Mouse (Mus musculus) neural tube, embryonic 14.5 days (tissue): ENCODE measurements around the gene Tyrobp. TPM values are rescaled to one million over a fixed set of nuclear protein-coding genes. Genes with fewer than 3 reads are reported as not detected.
A peak's percentile ranks its signal among the peaks of the same experiment; 100 is the strongest.

ENCODE experiments used
- ATAC-seq: fragments of 200-750 bp; cut with Nextera tagmentation; 2 replicates; pipeline ENCODE4 v1.8.0; 2017; ENCODE audit warnings: low read depth, mild to moderate bottlenecking, moderate TSS enrichment, moderate library complexity
- H3K27ac ChIP-seq: fragments of 300-500 bp; sonication (generic); 2 replicates; pipeline ENCODE4 v1.5.1; 2014; ENCODE audit warnings: low read depth, mild to moderate bottlenecking, control low read depth, low read length, moderate library complexity, mixed read lengths
- H3K27me3 ChIP-seq: fragments of 300-500 bp; sonication (generic); 2 replicates; pipeline ENCODE4 v1.6.1; 2014; ENCODE audit warnings: low read length; ENCODE audit not compliant: control insufficient read depth, insufficient read depth
- H3K36me3 ChIP-seq: fragments of 300-500 bp; sonication (generic); 2 replicates; pipeline ENCODE4 v1.6.1; 2014; ENCODE audit warnings: low read length, mixed read lengths; ENCODE audit not compliant: control insufficient read depth, insufficient read depth
- H3K4me1 ChIP-seq: fragments of 300-500 bp; sonication (generic); 2 replicates; pipeline ENCODE4 v1.6.1; 2014; ENCODE audit warnings: low read length; ENCODE audit not compliant: control insufficient read depth, insufficient read depth
- H3K4me2 ChIP-seq: fragments of 300-500 bp; sonication (generic); 2 replicates; pipeline ENCODE4 v1.6.1; 2014; ENCODE audit warnings: mild to moderate bottlenecking, low read depth, low read length, control low read depth
- H3K4me3 ChIP-seq: fragments of 300-500 bp; sonication (generic); 2 replicates; pipeline ENCODE4 v1.5.1; 2014; ENCODE audit warnings: low read depth, low read length, control low read depth, mixed read lengths
- H3K9ac ChIP-seq: fragments of 300-500 bp; sonication (generic); replicated peaks from 2 replicates; pipeline ENCODE4 v1.6.1; 2014; ENCODE audit warnings: low read depth, mild to moderate bottlenecking, control low read depth, low read length, mixed read lengths
- H3K9me3 ChIP-seq: fragments of 300-500 bp; sonication (generic); 2 replicates; pipeline ENCODE4 v1.6.1; 2016; ENCODE audit warnings: low read length; ENCODE audit not compliant: control insufficient read depth
- WGBS: fragments of 180-500 bp; shearing (Covaris S2); extraction: QIAGEN DNeasy Blood & Tissue Kit; methylation state at CpG from one replicate; pipeline ENCODE4 v1.1.7; 2014; 5-methylcytosine and 5-hydroxymethylcytosine counted together
- polyA plus RNA-seq: library from polyadenylated mRNA; unstranded; fragments of >200 nt; fragmentation: Nextera tagmentation; extraction: Ambion mirVana; gene quantifications from 2 replicates; pipeline ENCODE4 v1.2.1, GENCODE M21; 2014

The Tyrobp gene
- polyA plus RNA-seq, 1 experiment from 2014 or later: 23.3 TPM

GRCm38 (mm10) chr7:30435156-30435555 lies 21.6 kb downstream of the Tyrobp start:
- Histone ChIP-seq H3K4me3 (no peak overlapping the region), H3K4me1 (no peaks in the 10 kb centered on the region), H3K4me2 (no peak overlapping the region), H3K27me3 (no peaks in the 10 kb centered on the region), H3K27ac (no peak overlapping the region; the same call in 1 of the 2 replicates), H3K9ac (no peak overlapping the region), H3K9me3 (no peaks in the 10 kb centered on the region), H3K36me3 (peaks cover 38% of the 10 kb centered on the region)
- 52% methylated on average over 9 of the region's 9 CpGs for WGBS
- no peak for ATAC-seq

GRCm38 (mm10) chr7:30436879-30437278 lies 23.3 kb downstream of the Tyrobp start:
- Histone ChIP-seq H3K9me3 (no peaks in the 10 kb centered on the region), H3K36me3 (peaks cover 47% of the 10 kb centered on the region), H3K4me2 (no peak overlapping the region), H3K4me3 (no peak overlapping the region), H3K9ac (no peak overlapping the region), H3K27me3 (no peaks in the 10 kb centered on the region), H3K27ac (no peak overlapping the region), H3K4me1 (no peaks in the 10 kb centered on the region)
- WGBS: 19% methylated on average over 10 of the region's 10 CpGs
- ATAC-seq: no peak

- H3K27ac ChIP-seq: no peak overlapping the region
- no peak overlapping the region for H3K9ac ChIP-seq
- H3K4me1 ChIP-seq: peaks cover 8% of the 10 kb centered on the region
- 80% methylated on average over 13 of the region's 13 CpGs for WGBS
- H3K4me2 ChIP-seq: no peak overlapping the region
- H3K36me3 ChIP-seq: peaks cover 59% of the 10 kb centered on the region
- H3K9me3 ChIP-seq: no peaks in the 10 kb centered on the region
- no peaks in the 10 kb centered on the region for H3K27me3 ChIP-seq
- no peak overlapping the region for H3K4me3 ChIP-seq
- no peak for ATAC-seq
Observed at GRCm38 (mm10) chr7:30439734-30440133, 26.2 kb downstream of the Tyrobp start.

GRCm38 (mm10) chr7:30440697-30441096 lies 27.1 kb downstream of the Tyrobp start:
- H3K9me3 ChIP-seq: no peaks in the 10 kb centered on the region
- 25% methylated on average over 4 of the region's 5 CpGs for WGBS
- H3K36me3 ChIP-seq: peaks cover 49% of the 10 kb centered on the region
- H3K4me2 ChIP-seq: no peak overlapping the region
- no peak for ATAC-seq
- no peak overlapping the region for H3K4me3 ChIP-seq
- H3K9ac ChIP-seq: no peak overlapping the region
- H3K27ac ChIP-seq: no peak overlapping the region
- H3K27me3 ChIP-seq: no peaks in the 10 kb centered on the region
- peaks cover 8% of the 10 kb centered on the region for H3K4me1 ChIP-seq

- Histone ChIP-seq H3K36me3 (peaks cover 34% of the 10 kb centered on the region), H3K4me2 (peak overlapping the region; percentile 93), H3K27me3 (no peaks in the 10 kb centered on the region), H3K4me3 (peak overlapping the region; percentile 83), H3K27ac (no peak overlapping the region), H3K9ac (peak overlapping the region; percentile 96), H3K4me1 (peaks cover 8% of the 10 kb centered on the region), H3K9me3 (no peaks in the 10 kb centered on the region)
- WGBS: 16% methylated on average over 9 of the region's 9 CpGs
- ATAC-seq: no peak
Observed at GRCm38 (mm10) chr7:30443696-30444095, 30.1 kb downstream of the Tyrobp start.

- peak; percentile 44 for ATAC-seq
- no peaks in the 10 kb centered on the region for H3K9me3 ChIP-seq
- peak overlapping the region; percentile 97 for H3K27ac ChIP-seq
- H3K36me3 ChIP-seq: peaks cover 29% of the 10 kb centered on the region
- H3K4me1 ChIP-seq: peaks cover 8% of the 10 kb centered on the region
- peak overlapping the region; percentile 93 for H3K4me2 ChIP-seq
- under 1% methylated on average over 38 of the region's 38 CpGs for WGBS
- no peaks in the 10 kb centered on the region for H3K27me3 ChIP-seq
- H3K9ac ChIP-seq: peak overlapping the region; percentile 96
- H3K4me3 ChIP-seq: peak overlapping the region; percentile 83
Observed at GRCm38 (mm10) chr7:30444154-30444970, 30.8 kb downstream of the Tyrobp start.

GRCm38 (mm10) chr7:30444971-30445751 lies 31.6 kb downstream of the Tyrobp start, which contains the start of gene Aplp1:
Gene Aplp1 (minus strand): TSS chr7:30445535.
- Histone ChIP-seq H3K4me1 (peaks cover 8% of the 10 kb centered on the region), H3K27ac (peak within 1 kb of the TSS; percentile 97), H3K9ac (peak within 1 kb of the TSS; percentile 96), H3K4me3 (peak within 1 kb of the TSS; percentile 83), H3K9me3 (no peaks in the 10 kb centered on the region), H3K27me3 (no peaks in the 10 kb centered on the region), H3K4me2 (peak within 1 kb of the TSS; percentile 93), H3K36me3 (peaks cover 21% of the 10 kb centered on the region)
- ATAC-seq: peak; percentile 84
- WGBS: under 1% methylated on average over 62 of the region's 72 CpGs

- Histone ChIP-seq H3K27ac (no peak overlapping the region), H3K4me2 (no peak overlapping the region), H3K4me3 (no peak overlapping the region), H3K9ac (no peak overlapping the region), H3K4me1 (no peaks in the 10 kb centered on the region), H3K27me3 (peaks cover 13% of the 10 kb centered on the region), H3K9me3 (no peaks in the 10 kb centered on the region), H3K36me3 (no peaks in the 10 kb centered on the region)
- no peak for ATAC-seq
- 76% methylated on average over 7 of the region's 7 CpGs for WGBS
Observed at GRCm38 (mm10) chr7:30450241-30450640, 36.7 kb downstream of the Tyrobp start.

- H3K27me3 ChIP-seq: peaks cover 18% of the 10 kb centered on the region
- no peak for ATAC-seq
- H3K9me3 ChIP-seq: no peaks in the 10 kb centered on the region
- H3K4me1 ChIP-seq: peaks cover 20% of the 10 kb centered on the region
- H3K9ac ChIP-seq: no peak overlapping the region
- H3K4me2 ChIP-seq: peak overlapping the region; percentile 20
- H3K27ac ChIP-seq: no peak overlapping the region
- WGBS: 18% methylated on average over 25 of the region's 25 CpGs
- no peaks in the 10 kb centered on the region for H3K36me3 ChIP-seq
- no peak overlapping the region for H3K4me3 ChIP-seq
Observed at GRCm38 (mm10) chr7:30453327-30453726, 39.8 kb downstream of the Tyrobp start.
